Mouse (Mus musculus) midbrain, embryonic 15.5 days (tissue): ENCODE results near the gene Crygc. TPM values are rescaled to one million over a fixed set of nuclear protein-coding genes. Genes with fewer than 3 reads are reported as not detected.
"Not testable (repeated sequence)": the region's sequence is repeated elsewhere in the genome, so short reads cannot be mapped to it uniquely, and the experiment has no call there.

Source experiments
- ATAC-seq: fragments of 200-750 bp; cut with Nextera tagmentation; replicated peaks from 2 replicates; pipeline ENCODE4 v1.8.0; 2017; ENCODE audit warnings: moderate TSS enrichment
- H3K27ac ChIP-seq: fragments of 300-500 bp; sonication (generic); 2 replicates; pipeline ENCODE4 v1.5.1; 2015; ENCODE audit warnings: mild to moderate bottlenecking, inconsistent platforms
- H3K27me3 ChIP-seq: fragments of 300-500 bp; sonication (generic); replicated peaks from 2 replicates; pipeline ENCODE4 v1.6.1; 2015; ENCODE audit warnings: inconsistent platforms
- H3K36me3 ChIP-seq: fragments of 300-500 bp; sonication (generic); replicated peaks from 2 replicates; pipeline ENCODE4 v1.6.1; 2015; ENCODE audit warnings: inconsistent platforms
- H3K4me1 ChIP-seq: fragments of 300-500 bp; sonication (generic); 2 replicates; pipeline ENCODE4 v1.6.1; 2015; ENCODE audit warnings: inconsistent platforms
- H3K4me2 ChIP-seq: fragments of 300-500 bp; sonication (generic); 2 replicates; pipeline ENCODE4 v1.6.1; 2015; ENCODE audit warnings: inconsistent platforms, mild to moderate bottlenecking, moderate library complexity
- H3K4me3 ChIP-seq: fragments of 300-500 bp; sonication (generic); 2 replicates; pipeline ENCODE4 v1.5.1; 2015; ENCODE audit warnings: mild to moderate bottlenecking, inconsistent platforms
- H3K9ac ChIP-seq: fragments of 300-500 bp; sonication (generic); 2 replicates; pipeline ENCODE4 v1.6.1; 2015; ENCODE audit warnings: mild to moderate bottlenecking, inconsistent platforms
- H3K9me3 ChIP-seq: fragments of 300-500 bp; sonication (generic); 2 replicates; pipeline ENCODE4 v1.6.1; 2016; ENCODE audit warnings: inconsistent platforms
- WGBS: fragments of 180-500 bp; shearing (Covaris S2); methylation state at CpG from one replicate; pipeline ENCODE4 v1.1.7; 2015; ENCODE audit warnings: mixed read lengths; 5-methylcytosine and 5-hydroxymethylcytosine counted together
- polyA plus RNA-seq: library from polyadenylated mRNA; unstranded; fragments of >200 nt; fragmentation: Nextera tagmentation; extraction: Ambion mirVana; gene quantifications from 2 replicates; pipeline ENCODE4 v1.2.1, GENCODE M21; 2015

Gene Crygc
- polyA plus RNA-seq, 1 experiment from 2014 or later: not detected

DNA sequence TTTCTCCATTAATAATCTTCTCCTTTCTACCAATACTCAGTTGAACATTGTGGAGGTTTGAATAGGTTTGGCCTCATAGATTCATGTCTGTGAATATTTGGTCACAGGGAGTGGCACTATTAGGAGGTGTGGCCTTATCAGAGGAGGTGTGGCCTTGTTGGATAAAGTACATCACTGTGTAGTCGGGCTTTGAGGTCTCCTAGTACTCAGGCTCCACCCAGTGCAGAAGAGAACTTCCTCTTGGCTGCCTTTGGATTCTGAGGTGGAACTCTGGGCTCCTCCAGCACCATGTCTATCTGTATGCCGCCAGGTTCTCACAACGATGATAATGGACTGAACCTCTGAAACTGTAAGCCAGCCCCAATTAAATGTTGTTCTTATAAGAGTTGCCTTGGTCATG lies 23.5 kb upstream of the Crygc start:
- Histone ChIP-seq H3K36me3 (no peaks in the 10 kb centered on the region), H3K27me3 (no peaks in the 10 kb centered on the region), H3K27ac (no peak overlapping the region), H3K4me2 (no peak overlapping the region), H3K4me3 (no peak overlapping the region), H3K9ac (no peak overlapping the region), H3K9me3 (no peaks in the 10 kb centered on the region), H3K4me1 (no peaks in the 10 kb centered on the region)
- WGBS: 89% methylated on average over 3 of the region's 3 CpGs
- ATAC-seq: no peak

DNA sequence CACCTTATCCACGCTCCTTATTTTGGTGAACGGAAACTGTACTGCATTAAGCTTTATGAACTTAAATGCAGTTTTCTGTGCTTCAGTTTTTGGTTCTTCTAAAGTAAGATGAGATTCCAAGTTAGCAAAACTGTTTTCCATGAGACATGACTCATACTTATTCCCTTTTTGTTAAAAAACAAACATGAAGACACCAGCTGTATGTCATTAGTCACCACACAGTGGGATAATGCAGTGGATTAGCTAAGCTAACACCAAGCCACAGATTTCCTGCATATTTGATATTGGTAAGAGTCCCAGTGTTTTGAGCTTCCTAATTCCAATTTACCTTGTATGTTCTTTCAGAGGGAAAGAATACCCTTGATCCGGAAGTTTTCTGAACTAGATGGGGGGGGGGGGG lies 18.1 kb upstream of the Crygc start:
- Histone ChIP-seq H3K27me3 (no peaks in the 10 kb centered on the region), H3K4me3 (no peak overlapping the region), H3K27ac (no peak overlapping the region), H3K36me3 (no peaks in the 10 kb centered on the region), H3K4me1 (no peaks in the 10 kb centered on the region), H3K9ac (no peak overlapping the region), H3K4me2 (no peak overlapping the region), H3K9me3 (no peaks in the 10 kb centered on the region)
- no peak for ATAC-seq
- 92% methylated on average over 3 of the region's 3 CpGs for WGBS

DNA sequence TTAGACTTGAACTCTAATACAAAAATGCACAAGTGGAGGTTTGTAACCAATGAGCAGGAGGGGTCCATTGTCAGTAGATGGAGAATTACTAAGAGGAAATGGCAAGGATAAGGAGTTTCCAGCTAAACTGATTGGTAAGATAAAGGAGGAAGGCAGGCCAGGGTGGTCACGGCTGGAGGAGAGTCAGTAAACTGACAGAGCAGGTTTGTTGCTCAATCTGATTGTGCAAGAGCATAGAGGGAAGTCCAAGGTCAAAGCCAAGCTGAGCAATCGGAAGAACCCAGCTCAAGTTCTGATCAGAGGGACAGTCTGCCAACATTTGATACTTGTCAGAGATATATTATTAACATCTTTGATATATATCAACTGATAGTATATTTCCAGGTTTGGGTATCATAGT lies 16.9 kb upstream of the Crygc start:
- H3K4me2 ChIP-seq: no peak overlapping the region
- H3K27me3 ChIP-seq: no peaks in the 10 kb centered on the region
- H3K4me3 ChIP-seq: no peak overlapping the region
- H3K9ac ChIP-seq: no peak overlapping the region
- WGBS: 89% methylated on average over 2 of the region's 2 CpGs
- H3K9me3 ChIP-seq: no peaks in the 10 kb centered on the region
- no peaks in the 10 kb centered on the region for H3K4me1 ChIP-seq
- no peaks in the 10 kb centered on the region for H3K36me3 ChIP-seq
- no peak overlapping the region for H3K27ac ChIP-seq
- no peak for ATAC-seq

DNA sequence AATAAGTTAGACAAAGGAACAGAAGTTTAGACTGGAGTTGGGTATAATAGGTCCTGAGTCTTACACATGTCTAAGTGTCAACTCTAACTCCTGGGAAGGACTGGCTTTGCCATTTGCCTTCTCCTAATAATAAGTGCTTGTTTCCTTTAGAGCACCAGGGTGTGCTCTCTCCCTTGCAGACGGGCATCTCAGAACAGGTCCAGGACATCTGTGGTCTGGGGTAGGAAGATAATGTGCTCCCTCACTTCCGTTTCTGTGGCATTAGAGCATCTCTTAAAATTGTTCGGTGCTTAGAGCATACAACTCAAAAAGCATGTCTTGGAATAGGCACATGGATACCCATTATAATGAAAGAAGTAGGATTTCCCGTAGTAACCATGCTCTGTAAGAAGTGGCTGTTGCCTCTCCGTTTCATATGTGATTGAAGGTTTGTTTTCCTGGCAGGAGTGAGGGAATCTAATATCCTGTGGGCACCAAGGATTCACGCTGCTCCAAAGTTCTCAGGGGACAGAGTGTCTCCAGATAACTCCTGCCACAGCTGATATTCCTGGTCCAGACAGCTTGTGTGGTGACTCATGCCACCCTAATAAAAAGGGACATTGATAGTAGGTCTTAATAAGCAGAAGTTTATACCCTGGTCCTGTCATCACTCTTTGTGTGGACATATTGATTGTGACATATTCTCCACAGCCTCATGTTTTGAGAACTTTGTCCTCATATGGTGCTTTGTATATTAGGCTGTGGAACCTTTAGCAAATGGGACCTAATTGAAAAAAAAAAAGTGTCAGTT lies 15.3 kb upstream of the Crygc start:
- Histone ChIP-seq H3K9ac (no peak overlapping the region), H3K36me3 (no peaks in the 10 kb centered on the region), H3K4me3 (no peak overlapping the region), H3K4me2 (no peak overlapping the region), H3K4me1 (no peaks in the 10 kb centered on the region), H3K27ac (no peak overlapping the region), H3K9me3 (no peaks in the 10 kb centered on the region), H3K27me3 (no peaks in the 10 kb centered on the region)
- ATAC-seq: no peak
- 83% methylated on average over 6 of the region's 6 CpGs for WGBS

DNA sequence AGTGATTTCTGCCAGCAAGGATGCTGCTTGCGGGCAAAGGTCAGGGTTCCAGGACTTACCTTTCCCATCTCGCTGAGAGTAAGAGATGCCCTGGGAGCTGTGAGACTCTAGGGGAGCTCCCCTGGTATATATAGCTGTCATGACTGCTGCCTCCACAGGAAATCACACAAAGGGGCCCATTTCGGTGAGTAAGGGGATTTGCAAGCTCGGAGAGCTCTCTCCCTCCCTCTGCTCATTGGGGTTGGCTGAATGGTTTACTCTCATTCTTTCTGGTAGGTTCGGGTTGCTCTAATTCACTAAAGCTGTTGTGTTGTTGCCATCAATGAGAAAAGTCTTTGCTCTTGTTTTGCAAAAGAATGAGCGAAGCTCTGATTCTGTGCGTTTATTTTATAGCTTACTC lies 8.7 kb upstream of the Crygc start, which contains the start of gene Crygb:
Crygb (minus strand) TSS at position 101 of the 400 bp plus-strand sequence.
- 25% methylated on average over 7 of the region's 7 CpGs for WGBS
- Histone ChIP-seq H3K27ac (no peak within 1 kb of the TSS), H3K9me3 (no peaks in the 10 kb centered on the region), H3K27me3 (no peaks in the 10 kb centered on the region), H3K4me2 (no peak within 1 kb of the TSS; the same call in 1 of the 2 replicates), H3K4me3 (no peak within 1 kb of the TSS), H3K9ac (no peak within 1 kb of the TSS), H3K36me3 (no peaks in the 10 kb centered on the region), H3K4me1 (no peaks in the 10 kb centered on the region)
- no peak for ATAC-seq

DNA sequence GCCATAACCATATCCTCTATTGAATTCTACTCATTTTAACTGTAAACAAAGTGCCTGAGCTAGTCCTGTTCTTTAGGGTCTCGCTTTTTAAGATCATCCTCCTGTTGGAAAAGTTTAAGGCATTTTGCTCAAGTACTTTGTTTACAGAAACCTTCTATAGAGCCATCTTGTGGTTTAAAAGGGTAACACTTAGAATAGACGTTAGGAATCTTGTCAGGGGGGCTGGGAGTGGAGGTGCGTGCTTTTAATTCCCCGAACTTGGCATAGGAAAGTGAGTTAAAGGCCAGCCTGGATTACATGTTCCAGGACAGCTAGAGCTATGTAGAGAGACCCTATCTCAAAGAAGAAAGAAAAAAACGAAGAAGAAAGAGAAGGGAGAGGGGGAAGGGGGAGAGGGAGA lies 2.1 kb upstream of the Crygc start:
- Histone ChIP-seq H3K4me1 (no peaks in the 10 kb centered on the region), H3K27ac (no peak overlapping the region), H3K9ac (no peak overlapping the region), H3K9me3 (no peaks in the 10 kb centered on the region), H3K27me3 (no peaks in the 10 kb centered on the region), H3K4me2 (no peak overlapping the region), H3K36me3 (no peaks in the 10 kb centered on the region), H3K4me3 (no peak overlapping the region)
- WGBS: 25% methylated on average over 5 of the region's 5 CpGs
- no peak for ATAC-seq

DNA sequence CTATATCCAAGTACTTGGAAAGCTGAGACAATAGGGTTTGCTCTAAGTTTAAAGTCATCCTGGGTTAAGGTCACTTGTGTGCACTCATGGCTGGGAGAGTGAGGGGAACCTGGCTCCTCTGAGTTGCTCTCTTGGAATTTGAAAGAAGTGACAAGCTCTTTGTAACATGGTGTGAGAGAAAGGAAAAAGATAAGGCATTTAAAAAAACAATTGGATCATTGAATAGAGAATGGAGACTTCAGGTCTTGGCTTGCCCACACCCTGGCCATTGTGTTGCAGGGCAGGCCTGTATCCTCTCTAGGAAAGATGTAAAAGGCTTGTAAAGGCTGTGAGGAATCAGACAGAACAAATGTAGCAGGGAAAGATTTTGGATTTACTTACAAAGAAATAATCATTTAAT lies 5.6 kb downstream of the Crygc start:
- H3K4me2 ChIP-seq: no peak overlapping the region
- no peak overlapping the region for H3K9ac ChIP-seq
- no peak overlapping the region for H3K4me3 ChIP-seq
- no peaks in the 10 kb centered on the region for H3K4me1 ChIP-seq
- no peak for ATAC-seq
- H3K27me3 ChIP-seq: no peaks in the 10 kb centered on the region
- H3K36me3 ChIP-seq: no peaks in the 10 kb centered on the region
- no peaks in the 10 kb centered on the region for H3K9me3 ChIP-seq
- no peak overlapping the region for H3K27ac ChIP-seq

DNA sequence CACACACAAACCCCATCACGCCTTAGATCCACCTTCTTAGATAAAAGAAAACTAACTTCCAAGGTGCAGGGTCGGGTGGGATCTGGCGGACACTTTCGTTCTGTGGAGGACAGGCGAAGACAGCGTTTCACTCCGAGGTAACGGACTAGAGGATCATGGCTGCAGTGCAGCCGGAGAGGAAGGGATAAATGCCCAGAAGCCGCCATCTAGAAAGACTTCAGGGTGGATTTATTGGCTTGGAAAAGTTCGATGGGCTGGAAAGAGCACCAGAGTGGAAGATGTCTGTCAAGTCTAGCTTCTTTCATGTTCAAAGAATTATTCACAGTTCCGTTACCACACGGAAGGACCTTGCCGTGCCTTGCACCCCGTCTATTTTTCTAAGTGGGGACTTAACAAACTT lies 9.3 kb downstream of the Crygc start:
- Histone ChIP-seq H3K36me3 (no peaks in the 10 kb centered on the region), H3K4me1 (no peaks in the 10 kb centered on the region), H3K27me3 (no peaks in the 10 kb centered on the region), H3K4me2 (no peak overlapping the region), H3K9ac (no peak overlapping the region), H3K4me3 (no peak overlapping the region), H3K27ac (no peak overlapping the region), H3K9me3 (no peaks in the 10 kb centered on the region)
- no peak for ATAC-seq
- 89% methylated on average over 15 of the region's 15 CpGs for WGBS

DNA sequence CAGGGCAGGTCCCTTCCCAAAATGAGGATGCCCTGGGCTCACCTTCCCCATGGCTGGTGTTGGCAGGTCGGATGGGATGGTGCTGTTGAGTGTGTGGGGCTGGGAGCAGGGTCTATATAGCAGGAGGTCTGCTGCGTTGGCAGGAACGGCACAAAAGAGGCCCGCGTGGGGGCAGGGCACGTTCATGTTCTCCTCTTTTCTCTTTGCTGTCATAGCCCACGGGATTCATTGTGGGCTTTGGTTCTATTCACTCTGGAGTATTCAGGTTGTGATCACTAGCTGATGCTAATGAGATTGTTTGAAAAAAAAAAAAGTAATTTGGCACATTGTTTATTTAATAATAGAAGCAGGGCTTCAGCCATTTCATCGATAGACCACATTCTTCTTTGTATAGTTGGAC lies 10.1 kb downstream of the Crygc start, which contains the start of gene Crygd:
Crygd (minus strand) TSS at position 101 of the 400 bp plus-strand sequence.
- Histone ChIP-seq H3K9me3 (no peaks in the 10 kb centered on the region), H3K9ac (no peak within 1 kb of the TSS), H3K4me3 (no peak within 1 kb of the TSS), H3K27me3 (no peaks in the 10 kb centered on the region), H3K36me3 (no peaks in the 10 kb centered on the region), H3K4me1 (no peaks in the 10 kb centered on the region), H3K4me2 (no peak within 1 kb of the TSS), H3K27ac (no peak within 1 kb of the TSS)
- no peak for ATAC-seq
- 58% methylated on average over 8 of the region's 8 CpGs for WGBS

DNA sequence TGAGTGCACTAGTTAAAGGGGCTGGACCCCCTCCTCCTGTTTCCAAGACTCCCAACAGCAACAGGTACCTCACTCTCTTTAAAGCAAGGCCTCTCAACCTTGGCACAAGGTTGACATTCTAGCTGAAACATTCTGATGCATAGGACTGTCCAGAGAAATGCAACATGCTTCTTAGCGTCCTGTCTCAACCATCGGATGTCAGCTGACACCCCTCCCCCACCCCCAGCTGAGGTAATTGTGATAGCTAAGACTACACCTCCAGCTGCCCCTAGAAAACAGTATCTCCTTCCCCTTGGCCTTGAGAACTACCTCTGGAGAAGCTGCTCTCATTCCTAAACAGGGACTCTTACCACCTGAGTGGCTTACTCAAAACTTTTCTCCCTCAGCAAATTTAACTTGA lies 21.3 kb downstream of the Crygc start:
- Histone ChIP-seq H3K27ac (no peak overlapping the region), H3K4me2 (no peak overlapping the region), H3K4me1 (no peaks in the 10 kb centered on the region), H3K4me3 (no peak overlapping the region), H3K27me3 (no peaks in the 10 kb centered on the region), H3K36me3 (no peaks in the 10 kb centered on the region), H3K9me3 (no peaks in the 10 kb centered on the region), H3K9ac (no peak overlapping the region)
- 56% methylated on average over 2 of the region's 2 CpGs for WGBS
- ATAC-seq: no peak

DNA sequence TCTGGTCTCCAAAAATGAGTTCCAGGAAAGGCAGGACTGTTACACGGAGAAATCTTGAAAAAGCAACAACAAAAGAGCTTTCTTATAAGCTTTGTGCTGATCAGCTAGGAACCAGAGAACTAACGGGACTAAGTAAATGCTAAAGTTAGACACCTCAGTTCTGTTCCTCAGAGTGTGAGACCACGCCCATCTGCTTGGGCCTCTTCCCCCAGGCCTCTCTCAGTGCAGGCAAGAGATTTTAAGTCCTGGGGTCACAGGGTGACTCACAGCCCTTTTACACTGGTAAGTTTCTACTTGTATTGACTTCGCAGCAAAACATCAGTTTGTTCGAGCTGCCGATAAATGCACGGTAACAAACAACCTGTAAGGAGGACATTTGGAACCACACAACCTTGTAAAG lies 21.8 kb downstream of the Crygc start:
- H3K9ac ChIP-seq: no peak overlapping the region
- WGBS: 68% methylated on average over 7 of the region's 7 CpGs
- no peaks in the 10 kb centered on the region for H3K4me1 ChIP-seq
- no peak overlapping the region for H3K4me2 ChIP-seq
- H3K4me3 ChIP-seq: no peak overlapping the region
- H3K36me3 ChIP-seq: no peaks in the 10 kb centered on the region
- H3K27me3 ChIP-seq: no peaks in the 10 kb centered on the region
- H3K27ac ChIP-seq: no peak overlapping the region
- ATAC-seq: no peak
- no peaks in the 10 kb centered on the region for H3K9me3 ChIP-seq

DNA sequence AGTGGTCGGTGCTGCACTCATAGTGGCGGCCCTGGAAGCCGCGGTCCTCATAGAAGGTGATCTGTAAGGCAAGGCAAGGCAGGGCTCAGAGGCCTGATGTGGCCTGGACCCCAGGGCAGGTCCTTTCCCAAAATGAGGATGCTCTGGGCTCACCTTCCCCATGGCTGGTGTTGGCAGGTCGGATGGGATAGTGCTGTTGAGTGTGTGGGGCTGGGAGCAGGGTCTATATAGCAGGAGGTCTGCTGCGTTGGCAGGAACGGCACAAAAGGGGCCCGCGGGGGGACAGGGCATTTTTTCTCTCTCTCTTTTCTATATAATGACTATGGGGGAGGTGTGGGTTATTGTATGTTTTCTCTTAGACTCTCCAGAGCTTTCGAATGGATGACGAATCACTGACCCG lies 22.5 kb downstream of the Crygc start, which contains the start of gene Cryge:
Cryge (minus strand) TSS at position 198 of the 400 bp plus-strand sequence.
- not testable (repeated sequence) for H3K9me3 ChIP-seq, H3K36me3 ChIP-seq, H3K4me2 ChIP-seq, H3K4me1 ChIP-seq, H3K4me3 ChIP-seq, H3K9ac ChIP-seq, H3K27me3 ChIP-seq, H3K27ac ChIP-seq, ATAC-seq
- WGBS: 59% methylated on average over 12 of the region's 12 CpGs

DNA sequence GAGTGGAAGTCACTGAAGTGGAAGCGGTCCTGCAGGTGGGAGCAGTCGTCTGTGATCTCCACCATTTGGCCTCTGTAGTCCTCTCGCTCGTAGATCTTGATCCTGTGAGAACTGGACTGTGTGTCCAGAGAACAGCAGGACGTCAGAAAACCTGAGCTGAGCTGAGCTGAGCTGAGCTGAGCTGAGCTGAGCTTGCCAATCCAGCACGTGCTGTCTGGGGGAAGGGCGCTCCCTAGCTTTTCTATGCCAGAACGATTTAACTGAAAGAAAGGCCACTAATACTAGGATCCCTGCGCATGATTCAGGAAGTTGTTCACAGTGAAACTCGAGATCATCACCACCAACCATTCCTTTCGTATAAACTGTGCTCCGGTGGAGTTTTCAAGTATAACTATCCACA lies 24.7 kb downstream of the Crygc start:
- H3K9ac ChIP-seq: no peak overlapping the region
- no peaks in the 10 kb centered on the region for H3K4me1 ChIP-seq
- no peak overlapping the region for H3K4me2 ChIP-seq
- H3K27me3 ChIP-seq: no peaks in the 10 kb centered on the region
- no peaks in the 10 kb centered on the region for H3K36me3 ChIP-seq
- H3K9me3 ChIP-seq: no peaks in the 10 kb centered on the region
- WGBS: 51% methylated on average over 12 of the region's 12 CpGs
- H3K4me3 ChIP-seq: no peak overlapping the region
- no peak for ATAC-seq
- no peak overlapping the region for H3K27ac ChIP-seq
